Mouse (Mus musculus) adrenal gland, adult 8-10 months (tissue): Measurements from ENCODE around the gene Slc41a2. TPM values are rescaled to one million over a fixed set of nuclear protein-coding genes. Genes with fewer than 3 reads are reported as not detected.
A peak's percentile ranks its signal among the peaks of the same experiment; 100 is the strongest.

Source experiments
- DNase-seq: peaks from one replicate; pipeline ENCODE4 v3.0.0; 2022
- total RNA-seq, 4 experiments: library from RNA; stranded (reverse); gene quantifications; 2 replicates each; pipeline ENCODE4 v1.2.4; 2022

Slc41a2 gene
- total RNA-seq, 4 experiments from 2014 or later: 7.2 to 10.5 (median 9.4) TPM

DNA sequence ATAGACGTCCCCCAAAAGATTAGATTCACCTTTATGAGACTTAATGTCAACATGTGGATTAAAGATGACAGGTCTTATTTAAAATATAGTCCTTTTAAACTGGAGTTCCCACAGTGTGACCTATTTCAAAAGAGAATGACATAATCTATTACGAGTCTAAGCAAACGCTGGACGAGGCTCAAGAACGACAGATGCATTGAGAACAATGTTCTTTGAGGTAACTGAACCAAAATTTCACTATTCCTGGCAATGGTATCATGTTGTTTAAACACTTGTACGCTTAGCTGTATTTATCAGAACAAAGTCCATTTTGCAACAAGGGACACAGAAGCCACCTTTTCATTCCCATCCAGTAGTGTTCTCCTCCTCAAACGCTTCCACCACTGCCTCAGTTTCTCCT, 27.3 kb downstream of the Slc41a2 start:
- no peak for DNase-seq

DNA sequence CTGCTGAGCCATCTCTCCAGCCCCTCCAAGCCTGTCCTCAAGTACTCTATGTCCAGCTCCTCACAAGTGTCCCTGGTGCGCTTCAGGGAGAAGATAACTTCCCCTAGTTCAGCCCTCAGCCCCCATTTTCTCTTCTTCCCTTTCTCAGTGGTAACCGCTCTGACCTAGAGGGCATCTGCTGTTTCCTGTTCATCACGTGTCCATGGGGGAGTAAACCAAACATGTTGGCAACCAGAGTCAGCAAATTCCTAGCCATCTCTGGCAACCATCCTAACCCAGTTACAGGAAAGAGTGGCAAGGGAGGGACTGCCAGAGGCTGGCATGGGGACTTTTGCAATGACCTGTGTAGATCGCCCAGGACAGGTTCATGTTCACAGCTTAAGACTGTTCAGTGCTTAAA, 36.0 kb downstream of the Slc41a2 start:
- peak; percentile 12 for DNase-seq

DNA sequence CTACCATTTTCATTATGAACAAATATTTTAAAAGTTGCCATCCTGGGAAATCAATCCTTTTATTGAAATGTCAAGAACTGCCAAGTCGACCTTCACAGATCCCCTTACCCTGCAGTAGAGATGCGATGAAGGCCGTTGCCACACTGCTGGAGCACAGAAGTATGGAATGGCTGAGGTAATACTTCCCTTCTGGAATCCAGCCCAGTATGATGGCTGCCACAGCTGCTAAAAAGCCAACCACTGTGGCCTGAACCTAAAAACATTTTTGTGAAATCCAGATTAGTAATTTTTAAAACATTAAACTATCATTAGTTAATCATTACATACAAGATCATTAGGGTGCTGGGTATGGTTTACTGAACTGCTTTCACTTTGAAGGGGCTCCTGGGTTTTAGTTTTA, 36.6 kb downstream of the Slc41a2 start:
- DNase-seq: no peak

DNA sequence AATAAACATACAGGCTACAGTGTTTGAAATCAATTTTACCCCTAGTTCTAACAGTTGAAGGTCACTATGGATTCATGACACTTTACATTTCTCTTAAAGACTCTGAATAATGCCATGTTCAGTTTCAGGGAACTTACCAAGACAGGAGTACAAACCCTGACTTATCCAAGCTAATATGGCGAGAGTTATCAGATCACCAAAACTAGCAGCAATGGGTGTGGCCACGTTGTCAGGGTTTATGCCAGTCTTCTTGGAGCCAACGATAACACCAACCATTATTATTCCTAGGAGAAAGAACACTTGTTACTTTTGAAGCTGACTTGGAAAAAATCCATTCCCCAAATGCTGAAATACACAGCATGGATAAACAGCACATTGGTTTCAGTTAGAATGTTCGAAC, 40.7 kb downstream of the Slc41a2 start:
- no peak for DNase-seq

DNA sequence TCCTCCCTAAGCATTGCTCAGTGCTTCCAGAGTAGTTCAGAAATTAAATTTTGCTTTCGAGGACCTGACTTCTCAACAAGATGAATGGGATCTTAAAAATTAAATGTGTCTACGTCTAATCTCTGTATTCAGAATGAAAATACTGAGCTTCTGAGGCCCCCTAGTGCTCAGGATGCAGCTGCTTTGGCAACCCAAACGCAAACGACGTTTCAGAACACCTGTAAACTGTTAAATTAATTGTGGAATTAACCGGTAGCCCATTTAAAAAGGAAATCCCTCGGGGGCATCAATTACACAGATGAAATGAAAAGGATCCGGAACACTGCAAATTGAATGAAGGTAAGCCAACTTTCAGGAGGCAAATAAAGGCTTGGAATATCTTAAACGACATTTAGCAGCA, 42.9 kb downstream of the Slc41a2 start:
- no peak for DNase-seq

DNA sequence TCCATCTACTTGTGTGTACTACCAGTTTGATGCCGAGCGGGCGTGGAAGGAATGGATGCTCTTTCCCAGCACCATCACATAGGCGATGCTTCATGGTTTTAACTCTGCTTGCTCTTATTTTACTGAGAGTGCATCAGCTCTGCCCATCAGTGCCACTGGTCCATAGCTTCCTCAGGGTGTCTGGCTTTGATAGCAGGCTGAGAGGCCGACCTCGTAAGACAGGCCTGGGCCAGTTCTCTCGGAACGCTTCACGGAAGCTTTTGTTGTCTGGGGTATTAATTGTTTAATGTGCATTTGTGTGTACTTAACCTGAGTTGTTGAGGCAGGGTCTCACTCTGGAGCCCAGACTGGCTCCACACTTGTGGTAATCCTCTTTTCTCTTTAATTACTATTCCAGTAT, 44.3 kb downstream of the Slc41a2 start:
- no peak for DNase-seq

DNA sequence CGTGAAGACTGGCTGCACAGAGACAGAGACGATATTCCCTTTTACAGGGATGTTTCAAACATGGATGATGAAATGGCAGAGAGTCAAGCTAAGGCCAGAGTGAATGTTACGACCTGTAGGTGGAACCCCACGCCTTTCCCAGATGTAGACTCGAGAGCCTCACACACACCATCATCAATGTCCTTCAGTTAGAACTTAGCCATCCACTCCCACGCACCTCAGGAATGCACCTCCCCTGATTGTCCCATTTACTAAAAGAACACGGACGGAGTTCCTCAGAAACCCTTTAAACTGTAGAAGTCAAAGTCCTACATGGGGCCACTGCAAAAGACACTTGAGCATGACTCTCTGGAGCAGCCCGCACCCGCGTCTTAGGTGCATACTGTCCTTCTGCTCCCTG, 46.0 kb downstream of the Slc41a2 start:
- DNase-seq: no peak

DNA sequence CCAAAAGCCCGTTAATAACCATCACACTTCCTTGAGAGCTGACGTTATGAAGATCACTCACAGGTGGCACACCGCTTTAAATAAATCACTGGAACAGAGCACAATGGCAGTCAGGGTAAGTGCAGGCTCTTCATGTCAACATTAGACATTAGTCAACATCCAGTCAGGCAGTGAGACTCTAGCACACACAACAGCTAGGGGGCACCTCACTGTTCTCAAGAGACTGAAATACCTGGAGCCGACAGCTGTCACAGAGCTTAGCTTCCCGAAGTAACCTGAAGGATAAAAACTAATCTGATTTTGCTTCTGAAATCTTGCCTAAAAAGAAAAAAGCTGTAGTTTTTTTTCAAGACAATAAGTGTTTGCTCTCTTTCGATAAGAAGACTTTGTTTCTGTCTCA, 49.9 kb downstream of the Slc41a2 start:
- no peak for DNase-seq

DNA sequence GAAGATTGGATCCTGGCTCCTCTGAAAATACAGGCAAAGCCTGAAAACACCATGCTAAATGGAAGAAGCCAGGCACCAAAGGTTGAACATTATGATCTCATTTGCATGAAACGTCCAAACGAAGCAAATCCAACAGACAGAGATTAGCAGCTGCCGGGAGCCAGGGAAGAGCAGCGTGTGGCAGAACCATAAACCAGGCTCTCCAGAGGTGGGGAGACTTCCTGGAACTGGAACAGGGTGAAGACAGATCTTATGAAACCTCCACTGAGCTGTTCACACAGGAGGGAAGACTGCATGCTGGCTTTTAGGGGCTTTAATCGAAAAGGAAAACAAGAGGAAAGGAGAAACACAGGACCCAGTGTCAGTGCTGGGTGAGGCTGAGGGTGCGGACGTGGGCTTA, 51.3 kb downstream of the Slc41a2 start:
- no peak for DNase-seq

DNA sequence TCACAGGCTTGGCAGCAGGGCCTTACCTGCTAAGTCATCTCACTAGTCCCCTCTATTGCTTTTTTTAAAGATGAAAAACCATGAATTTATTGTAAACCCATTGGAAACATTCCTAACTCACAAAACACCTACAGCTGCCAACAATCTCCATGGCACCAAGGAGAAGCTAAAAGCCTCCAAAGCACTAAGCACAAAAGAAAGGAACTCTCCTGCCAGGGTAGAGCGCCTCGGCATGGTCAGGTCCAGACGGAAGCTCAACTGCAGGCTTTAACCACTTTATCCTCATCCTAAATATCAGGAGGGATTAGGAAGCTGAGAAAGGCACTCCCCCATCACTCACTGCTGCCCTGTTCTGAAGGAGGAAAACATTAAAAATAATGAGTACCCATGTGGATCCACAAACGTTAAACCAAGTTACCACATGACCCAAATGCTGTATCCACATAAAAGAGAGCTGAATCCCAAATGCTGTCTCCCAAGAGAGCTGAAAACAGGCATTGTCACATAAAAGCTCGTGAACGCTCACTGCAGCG, 51.9 kb downstream of the Slc41a2 start:
- no peak for DNase-seq

DNA sequence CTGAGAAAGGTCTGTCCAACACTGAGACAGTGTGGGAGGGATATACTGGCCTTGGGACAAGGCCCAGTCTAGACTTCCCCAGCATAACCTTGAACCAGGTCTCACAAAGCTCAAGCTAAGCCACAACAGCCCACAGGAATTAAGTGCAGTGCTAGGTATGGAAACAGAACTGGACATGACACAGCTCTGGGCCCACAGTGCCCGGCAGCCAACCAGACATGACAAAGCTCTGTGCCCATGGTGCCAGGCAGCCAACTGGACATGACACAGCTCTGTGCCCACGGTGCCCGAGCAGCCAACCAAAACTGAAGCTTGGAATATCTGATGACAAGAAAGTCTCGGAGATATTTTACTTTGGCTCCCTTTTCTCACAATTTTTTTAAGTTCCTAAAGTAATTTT, 52.8 kb downstream of the Slc41a2 start:
- DNase-seq: no peak

DNA sequence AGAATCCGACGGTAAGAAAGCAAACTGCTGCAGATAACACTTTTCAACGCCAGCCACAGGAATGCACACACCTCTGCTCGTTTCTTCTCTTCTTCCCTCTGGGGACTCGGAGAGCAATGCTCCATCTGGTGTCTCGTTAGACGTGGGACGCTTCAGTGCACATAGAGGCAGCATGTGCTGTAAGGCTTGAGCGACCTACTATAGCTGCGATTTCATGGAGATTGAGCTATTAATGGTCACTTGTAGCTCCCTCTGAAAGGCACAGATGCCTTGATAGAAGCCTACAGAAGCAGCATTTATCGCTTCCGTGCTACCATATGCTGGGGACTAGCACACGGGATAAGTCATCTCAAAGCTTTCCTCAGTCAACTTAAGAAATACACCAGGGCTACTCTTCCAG, 71.0 kb downstream of the Slc41a2 start:
- no peak for DNase-seq

DNA sequence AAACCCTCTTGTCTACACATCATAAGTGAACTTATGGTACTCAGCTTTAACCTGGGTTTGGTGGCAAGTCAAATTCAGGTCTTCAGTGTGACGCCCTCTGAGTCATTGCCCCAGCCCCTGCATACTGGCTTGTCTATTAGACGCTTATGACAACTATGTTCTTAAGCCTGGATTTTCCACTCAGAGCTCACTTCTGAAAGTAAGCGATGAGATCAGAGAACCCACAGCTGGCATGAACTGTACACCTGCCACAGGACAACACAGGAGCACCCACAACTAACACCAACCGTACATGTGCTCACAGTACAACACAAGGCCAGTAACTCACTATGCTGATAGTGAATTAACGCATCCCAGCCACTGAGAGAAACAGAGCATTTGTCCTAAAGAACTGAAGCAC, 71.4 kb downstream of the Slc41a2 start:
- DNase-seq: no peak

DNA sequence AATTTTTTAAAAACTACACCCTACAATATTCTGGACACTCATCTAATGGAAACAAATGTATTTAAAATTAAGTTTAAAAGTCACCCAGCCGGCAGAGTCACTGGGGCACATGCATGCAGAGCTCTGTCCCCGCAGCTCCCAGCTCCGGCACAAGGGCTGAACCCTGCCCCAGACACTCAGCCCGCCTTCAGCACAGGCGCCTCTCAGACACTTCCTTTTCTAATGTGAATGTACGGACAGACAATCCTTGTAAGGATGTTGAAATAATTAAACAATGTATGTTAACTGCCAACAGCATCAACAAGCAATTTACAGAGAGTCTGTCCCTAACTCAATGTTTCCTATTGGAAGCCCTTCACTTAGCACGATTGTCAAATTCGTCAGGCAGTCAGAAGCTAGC, 73.0 kb downstream of the Slc41a2 start:
- no peak for DNase-seq

DNA sequence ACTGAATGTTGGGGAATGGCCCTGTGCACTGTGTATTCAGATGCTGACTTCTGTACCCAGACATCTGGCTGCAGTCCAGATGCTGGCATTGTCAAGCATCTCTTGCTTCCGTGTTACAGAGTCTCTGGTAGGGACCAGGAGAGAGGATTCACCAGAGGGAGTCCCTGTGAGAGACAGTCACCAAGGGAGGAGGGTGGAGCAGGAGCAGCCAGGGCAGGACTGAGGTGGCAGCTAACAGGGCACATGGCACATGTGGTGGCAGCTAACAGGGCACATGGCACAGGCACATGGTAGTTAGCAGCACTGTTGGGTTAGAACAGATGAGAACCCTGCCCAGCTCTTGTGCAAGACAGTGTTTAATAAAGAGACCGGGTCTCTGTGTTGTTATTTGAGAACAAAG, 73.6 kb downstream of the Slc41a2 start:
- DNase-seq: no peak

DNA sequence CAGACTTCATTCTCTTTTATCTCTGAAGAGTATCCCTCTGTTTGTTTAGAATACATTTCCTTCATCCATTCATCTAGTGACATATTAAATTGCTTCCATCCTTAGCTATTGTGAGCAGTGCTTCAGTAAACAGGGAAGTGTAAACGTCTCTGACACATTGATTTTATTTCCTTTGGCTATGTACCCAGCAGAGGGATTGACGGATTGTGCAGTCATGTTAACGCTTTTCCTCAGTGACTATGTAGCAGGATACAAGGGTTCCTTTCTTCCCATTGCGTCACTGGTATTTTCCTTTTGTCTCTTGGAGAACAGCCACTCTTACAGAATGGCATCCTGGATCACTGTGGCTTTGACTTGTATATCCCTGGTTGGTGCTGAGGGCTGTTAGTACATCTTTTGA, 76.4 kb downstream of the Slc41a2 start:
- no peak for DNase-seq

DNA sequence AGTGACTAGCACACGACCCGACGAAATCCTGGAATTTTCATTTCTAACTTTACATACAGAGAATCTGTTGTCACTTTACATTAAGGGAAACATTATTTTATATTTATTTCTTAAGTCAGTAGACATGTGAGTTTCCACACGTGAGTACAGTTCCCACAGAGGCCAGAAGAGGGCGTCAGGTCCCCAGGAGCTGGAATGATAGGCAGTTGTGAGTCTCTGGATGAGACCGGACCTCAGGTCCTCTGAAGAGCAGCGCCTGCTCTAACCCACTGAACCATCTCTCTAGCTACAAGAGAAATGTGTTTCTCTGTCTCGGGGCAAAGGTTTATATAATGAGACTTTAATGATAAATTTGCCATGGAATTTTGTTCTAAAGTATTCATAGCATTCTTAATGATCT, 86.3 kb downstream of the Slc41a2 start:
- no peak for DNase-seq

DNA sequence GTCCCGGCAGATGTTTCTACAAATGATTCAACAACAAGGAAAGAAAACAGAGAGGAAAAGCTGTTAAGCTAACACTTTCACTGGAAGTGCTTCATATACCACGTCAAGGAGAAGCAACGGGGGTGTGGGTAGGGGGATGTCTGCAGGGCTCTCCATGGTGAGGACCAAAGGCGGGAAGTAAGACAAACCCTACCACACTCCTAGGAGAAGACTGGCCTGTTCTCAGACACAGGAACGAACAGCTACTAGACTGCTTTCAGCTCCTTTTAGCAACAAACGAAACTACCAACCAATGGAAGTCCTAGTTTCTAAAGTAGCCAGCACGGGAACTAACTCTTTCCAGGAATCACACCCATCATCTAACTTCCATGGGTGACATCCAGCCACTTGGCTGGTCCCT, 89.6 kb downstream of the Slc41a2 start:
- DNase-seq: no peak

DNA sequence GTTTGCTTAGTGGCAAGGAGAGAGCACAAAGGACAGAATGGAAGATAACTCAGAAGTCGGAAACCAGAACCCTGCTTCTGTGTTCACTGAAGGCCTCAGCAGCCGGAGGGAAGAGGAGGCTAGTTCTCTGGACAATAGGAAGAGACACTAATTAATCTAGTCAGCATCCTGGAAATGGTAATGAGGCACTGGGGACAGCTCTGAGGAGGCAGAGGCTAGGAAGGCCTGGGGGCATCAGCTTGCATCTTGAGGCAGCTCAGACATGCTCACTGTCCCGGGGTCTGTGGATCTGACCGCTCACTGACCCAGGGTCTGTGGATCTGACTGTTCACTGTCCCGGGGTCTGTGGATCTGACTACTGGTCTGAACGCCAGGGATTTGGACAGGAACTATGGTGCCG, 92.0 kb downstream of the Slc41a2 start:
- DNase-seq: no peak

DNA sequence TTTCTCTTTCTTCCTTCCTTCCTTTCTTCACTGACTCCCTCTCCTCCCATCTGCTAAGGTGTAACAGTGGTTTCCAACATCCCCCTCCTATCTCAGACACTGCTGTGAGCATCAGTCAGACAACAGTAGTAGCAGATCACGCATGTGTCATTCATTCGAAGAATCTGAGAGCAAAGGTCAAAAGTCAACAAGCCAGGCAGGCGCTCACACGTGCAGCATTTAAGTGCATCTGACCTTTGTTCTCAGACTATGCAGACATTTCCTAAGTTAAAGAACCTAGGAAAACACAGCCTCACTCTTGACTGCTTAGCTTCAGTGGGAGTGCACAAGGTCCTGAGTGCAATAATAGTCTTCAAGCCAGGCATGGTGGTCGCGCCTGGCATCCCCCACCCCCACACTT, 93.6 kb downstream of the Slc41a2 start:
- DNase-seq: no peak

DNA sequence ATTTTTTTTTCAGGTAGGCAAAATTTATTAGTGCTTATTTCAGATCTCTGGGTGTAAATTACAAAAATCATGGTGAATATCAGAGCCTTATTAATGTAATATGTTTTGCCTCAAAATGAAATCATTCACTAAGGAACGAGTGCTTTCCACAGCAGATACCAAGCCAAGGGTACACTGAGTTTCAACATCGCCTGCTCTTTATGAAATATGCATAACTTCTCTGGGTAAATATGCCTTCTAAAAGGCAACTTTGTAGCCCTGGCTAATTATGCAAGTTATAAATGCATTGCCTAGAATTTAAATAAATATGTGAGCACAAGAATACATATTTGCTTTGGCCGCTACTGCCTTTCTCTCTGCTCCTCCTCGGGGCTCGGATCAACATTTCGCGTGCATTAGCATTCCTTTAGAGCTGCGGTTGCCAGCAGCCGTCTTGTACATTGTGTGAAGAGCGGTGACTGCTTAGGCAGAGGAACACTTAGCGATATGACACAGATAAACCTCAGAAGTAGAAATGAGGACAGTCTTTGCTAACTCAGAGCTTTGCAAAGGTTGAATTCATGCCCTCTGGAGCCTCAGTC, 95.5 kb downstream of the Slc41a2 start:
- DNase-seq: no peak

DNA sequence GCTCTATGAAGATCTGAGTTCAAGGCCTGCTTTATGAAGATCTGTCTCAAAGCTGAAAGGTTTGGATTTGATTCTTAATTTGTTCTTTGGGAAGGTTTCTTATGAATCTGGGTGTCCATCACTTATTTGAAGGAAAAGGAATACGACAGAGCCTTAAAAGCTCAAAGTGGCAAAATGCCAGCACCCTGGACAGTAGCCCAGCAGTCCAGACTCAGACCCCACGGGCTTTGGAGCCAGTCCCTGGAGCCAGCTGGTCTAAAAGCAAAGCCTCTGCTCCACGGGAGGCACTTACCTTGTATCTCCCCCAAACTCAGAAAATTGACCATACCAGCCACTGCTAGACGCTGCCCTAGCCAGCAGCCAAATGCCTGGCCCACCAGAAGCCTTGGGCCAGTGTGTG, 103.3 kb downstream of the Slc41a2 start:
- DNase-seq: no peak

DNA sequence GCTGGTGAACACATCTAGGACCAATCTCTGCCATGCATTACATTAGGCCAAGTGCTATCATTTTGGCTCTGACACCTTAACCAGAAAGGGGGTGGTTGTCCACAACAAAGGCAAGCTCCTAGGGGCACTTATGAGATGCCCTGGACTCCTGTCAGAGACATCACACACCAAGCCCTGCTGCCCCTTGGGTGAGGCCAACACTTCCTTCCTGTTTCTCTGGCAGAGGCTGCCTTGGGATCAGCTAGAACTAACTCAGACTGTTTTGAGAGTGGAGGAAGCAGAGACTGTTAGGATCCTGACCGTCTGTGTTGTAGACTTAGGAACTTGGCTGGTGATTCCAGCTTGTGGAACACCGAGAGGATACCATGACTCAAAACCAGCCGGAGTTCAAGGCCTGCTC, 103.7 kb downstream of the Slc41a2 start:
- no peak for DNase-seq

DNA sequence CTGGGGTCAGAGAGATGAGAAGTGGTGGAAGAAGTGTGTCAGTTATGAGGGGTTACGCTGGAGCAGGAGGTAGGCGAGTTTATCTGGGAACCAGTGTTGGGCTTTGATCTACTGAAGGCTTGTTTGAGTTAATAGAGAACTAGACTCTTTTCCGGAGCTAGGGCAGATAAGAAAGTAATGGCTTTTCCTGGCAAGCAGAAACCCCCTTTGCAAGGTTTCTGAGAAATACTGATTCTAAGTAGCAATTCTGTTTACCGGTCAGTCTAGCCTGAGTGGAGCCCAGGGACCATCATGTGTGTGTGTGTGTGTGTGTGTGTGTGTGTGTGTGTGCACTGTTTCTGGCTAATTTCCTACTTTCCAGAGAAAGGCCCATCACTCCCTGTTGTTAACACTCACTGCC, 109.1 kb downstream of the Slc41a2 start:
- no peak for DNase-seq

DNA sequence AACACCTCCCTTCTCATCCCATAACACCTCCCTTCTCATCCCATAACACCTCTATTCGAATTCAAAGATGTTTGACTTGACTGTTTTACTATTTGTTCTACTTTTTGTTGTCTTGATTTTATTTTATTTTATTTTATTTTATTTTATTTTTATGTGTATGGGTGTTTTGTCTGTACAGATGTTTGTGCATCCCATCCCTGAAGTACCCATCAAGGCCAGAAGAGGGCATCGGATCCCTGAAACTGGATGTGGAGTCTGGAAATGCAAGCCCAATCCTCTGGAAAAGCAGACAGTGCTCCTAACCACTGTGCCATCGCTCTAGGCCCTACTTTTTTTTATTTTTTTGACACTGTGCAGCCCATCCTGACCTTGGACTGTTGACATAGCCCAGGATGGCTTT, 112.7 kb downstream of the Slc41a2 start:
- no peak for DNase-seq
